Mouse (Mus musculus) hindbrain, embryonic 11.5 days (tissue): ENCODE data around the gene Theg. TPM values are rescaled to one million over a fixed set of nuclear protein-coding genes. Genes with fewer than 3 reads are reported as not detected.

Experiments
- ATAC-seq: fragments of 200-750 bp; cut with Nextera tagmentation; 2 replicates; pipeline ENCODE4 v1.8.0; 2017; ENCODE audit warnings: mild to moderate bottlenecking, moderate TSS enrichment, moderate library complexity; ENCODE audit not compliant: low FRiP score
- DNase-seq: peaks from one replicate; pipeline ENCODE4 v3.0.0-alpha.2; 2015; ENCODE audit warnings: low spot score
- H3K27ac ChIP-seq: fragments of 300-500 bp; sonication (generic); 2 replicates; pipeline ENCODE4 v1.5.1; 2014; ENCODE audit warnings: mild to moderate bottlenecking, low read depth, low read length
- H3K27me3 ChIP-seq: fragments of 300-500 bp; sonication (generic); 2 replicates; pipeline ENCODE4 v1.6.1; 2014; ENCODE audit warnings: mild to moderate bottlenecking, low read length, moderate library complexity, mixed read lengths; ENCODE audit not compliant: control insufficient read depth, insufficient read depth
- H3K36me3 ChIP-seq: fragments of 300-500 bp; sonication (generic); 2 replicates; pipeline ENCODE4 v1.6.1; 2014; ENCODE audit warnings: mild to moderate bottlenecking, low read length, moderate library complexity, mixed read lengths; ENCODE audit not compliant: control insufficient read depth, insufficient read depth
- H3K4me1 ChIP-seq: fragments of 300-500 bp; sonication (generic); replicated peaks from 2 replicates; pipeline ENCODE4 v1.6.1; 2014; ENCODE audit warnings: low read length, mixed read lengths; ENCODE audit not compliant: control insufficient read depth, insufficient read depth
- H3K4me2 ChIP-seq: fragments of 300-500 bp; sonication (generic); replicated peaks from 2 replicates; pipeline ENCODE4 v1.6.1; 2014; ENCODE audit warnings: mild to moderate bottlenecking, low read depth, low read length
- H3K4me3 ChIP-seq: fragments of 300-500 bp; sonication (generic); 2 replicates; pipeline ENCODE4 v1.5.1; 2014; ENCODE audit warnings: low read depth, low read length
- H3K9ac ChIP-seq: fragments of 300-500 bp; sonication (generic); 2 replicates; pipeline ENCODE4 v1.6.1; 2014; ENCODE audit warnings: low read depth, low read length
- H3K9me3 ChIP-seq: fragments of 300-500 bp; sonication (generic); 2 replicates; pipeline ENCODE4 v1.6.1; 2016; ENCODE audit warnings: low read length; ENCODE audit not compliant: control insufficient read depth
- WGBS: fragments of 180-500 bp; shearing (Covaris S2); extraction: QIAGEN DNeasy Blood & Tissue Kit; methylation state at CpG from one replicate; pipeline ENCODE4 v1.1.7; 2014; 5-methylcytosine and 5-hydroxymethylcytosine counted together
- polyA plus RNA-seq: library from polyadenylated mRNA; unstranded; fragments of >200 nt; fragmentation: Nextera tagmentation; extraction: Ambion mirVana; gene quantifications from 2 replicates; pipeline ENCODE4 v1.2.1, GENCODE M21; 2014

Theg gene
- polyA plus RNA-seq, 1 experiment from 2014 or later, result not detected

- Histone ChIP-seq H3K27me3 (no peaks in the 10 kb centered on the region), H3K27ac (no peak overlapping the region), H3K4me1 (no peaks in the 10 kb centered on the region), H3K4me3 (no peak overlapping the region), H3K4me2 (no peak overlapping the region), H3K36me3 (peaks cover 4% of the 10 kb centered on the region; the same call in 1 of the 2 replicates), H3K9ac (no peak overlapping the region), H3K9me3 (no peaks in the 10 kb centered on the region)
- WGBS, result 80% methylated on average over 1 of the region's 1 CpGs
- DNase-seq (no peak), ATAC-seq (no peak)
These were observed 51.7 kb downstream of the Theg start for GRCm38 (mm10) chr10:79535431-79535830.

- Histone ChIP-seq H3K27ac (no peak overlapping the region), H3K36me3 (no peaks in the 10 kb centered on the region), H3K27me3 (no peaks in the 10 kb centered on the region), H3K9me3 (no peaks in the 10 kb centered on the region), H3K4me1 (no peaks in the 10 kb centered on the region), H3K4me3 (no peak overlapping the region), H3K9ac (no peak overlapping the region), H3K4me2 (no peak overlapping the region)
- no peak for DNase-seq
- 83% methylated on average over 2 of the region's 2 CpGs for WGBS
- ATAC-seq, result no peak
These were observed 52.7 kb downstream of the Theg start for GRCm38 (mm10) chr10:79534426-79534825.

- peak within 1 kb of the TSS; percentile 64 for H3K9ac ChIP-seq
- peak; percentile 80 for ATAC-seq
- peak within 1 kb of the TSS; percentile 98 for H3K4me2 ChIP-seq
- under 1% methylated on average over 50 of the region's 52 CpGs for WGBS
- no peaks in the 10 kb centered on the region for H3K9me3 ChIP-seq
- H3K27me3 ChIP-seq, result no peaks in the 10 kb centered on the region
- peak within 1 kb of the TSS; percentile 33; the same call in 1 of the 2 replicates for H3K27ac ChIP-seq
- DNase-seq, result peak; percentile 81
- H3K4me3 ChIP-seq, result peak within 1 kb of the TSS; percentile 65
- no peaks in the 10 kb centered on the region for H3K36me3 ChIP-seq
- no peaks in the 10 kb centered on the region for H3K4me1 ChIP-seq
These were observed 53.8 kb downstream of the Theg start, which contains the start of gene Plpp2 for GRCm38 (mm10) chr10:79533126-79533911. Gene Plpp2 (minus strand): TSS chr10:79533796.

GRCm38 (mm10) chr10:79532678-79533077 lies 54.5 kb downstream of the Theg start:
- DNase-seq, result peak; percentile 13
- H3K4me1 ChIP-seq, result no peaks in the 10 kb centered on the region
- peak overlapping the region; percentile 98 for H3K4me2 ChIP-seq
- peak overlapping the region; percentile 64 for H3K9ac ChIP-seq
- ATAC-seq, result 0 out of 2 replicates have a peak, but pooled peaks have one; percentile 19
- H3K27ac ChIP-seq, result peak overlapping the region; percentile 33; the same call in 1 of the 2 replicates
- peak overlapping the region; percentile 65 for H3K4me3 ChIP-seq
- no peaks in the 10 kb centered on the region for H3K36me3 ChIP-seq
- WGBS, result 32% methylated on average over 3 of the region's 3 CpGs
- no peaks in the 10 kb centered on the region for H3K27me3 ChIP-seq
- no peaks in the 10 kb centered on the region for H3K9me3 ChIP-seq

- Histone ChIP-seq H3K27me3 (no peaks in the 10 kb centered on the region), H3K9ac (no peak overlapping the region), H3K4me2 (no peak overlapping the region), H3K9me3 (no peaks in the 10 kb centered on the region), H3K4me1 (no peaks in the 10 kb centered on the region), H3K36me3 (no peaks in the 10 kb centered on the region), H3K4me3 (no peak overlapping the region), H3K27ac (no peak overlapping the region)
- 83% methylated on average over 3 of the region's 3 CpGs for WGBS
- ATAC-seq (no peak), DNase-seq (no peak)
These were observed 55.5 kb downstream of the Theg start for GRCm38 (mm10) chr10:79531593-79531992.

GRCm38 (mm10) chr10:79530721-79531120 lies 56.4 kb downstream of the Theg start:
- no peak overlapping the region for H3K4me2 ChIP-seq
- no peak overlapping the region for H3K4me3 ChIP-seq
- ATAC-seq (no peak), DNase-seq (no peak)
- no peaks in the 10 kb centered on the region for H3K27me3 ChIP-seq
- H3K27ac ChIP-seq, result no peak overlapping the region
- H3K9ac ChIP-seq, result no peak overlapping the region
- no peaks in the 10 kb centered on the region for H3K4me1 ChIP-seq
- no peaks in the 10 kb centered on the region for H3K9me3 ChIP-seq
- WGBS, result 91% methylated on average over 13 of the region's 13 CpGs
- no peaks in the 10 kb centered on the region for H3K36me3 ChIP-seq

GRCm38 (mm10) chr10:79530241-79530640 lies 56.9 kb downstream of the Theg start:
- Histone ChIP-seq H3K4me3 (no peak overlapping the region), H3K4me1 (no peaks in the 10 kb centered on the region), H3K27me3 (no peaks in the 10 kb centered on the region), H3K4me2 (no peak overlapping the region), H3K9me3 (no peaks in the 10 kb centered on the region), H3K9ac (no peak overlapping the region), H3K27ac (no peak overlapping the region), H3K36me3 (no peaks in the 10 kb centered on the region)
- DNase-seq (no peak), ATAC-seq (no peak)
- 74% methylated on average over 8 of the region's 8 CpGs for WGBS

- DNase-seq (no peak), ATAC-seq (no peak)
- Histone ChIP-seq H3K9ac (no peak overlapping the region), H3K4me1 (no peaks in the 10 kb centered on the region), H3K36me3 (no peaks in the 10 kb centered on the region), H3K27ac (no peak overlapping the region), H3K27me3 (no peaks in the 10 kb centered on the region), H3K9me3 (no peaks in the 10 kb centered on the region), H3K4me2 (no peak overlapping the region), H3K4me3 (no peak overlapping the region)
- 82% methylated on average over 3 of the region's 3 CpGs for WGBS
These were observed 59.0 kb downstream of the Theg start for GRCm38 (mm10) chr10:79528081-79528480.

- no peak overlapping the region for H3K4me2 ChIP-seq
- ATAC-seq, result no peak
- H3K4me3 ChIP-seq, result no peak overlapping the region
- H3K27ac ChIP-seq, result no peak overlapping the region
- H3K27me3 ChIP-seq, result no peaks in the 10 kb centered on the region
- WGBS, result 90% methylated on average over 6 of the region's 6 CpGs
- no peak for DNase-seq
- H3K36me3 ChIP-seq, result no peaks in the 10 kb centered on the region
- H3K9ac ChIP-seq, result no peak overlapping the region
- no peaks in the 10 kb centered on the region for H3K4me1 ChIP-seq
- H3K9me3 ChIP-seq, result no peaks in the 10 kb centered on the region
These were observed 59.7 kb downstream of the Theg start for GRCm38 (mm10) chr10:79527453-79527845.
